Mouse (Mus musculus) heart, postnatal 0 days (tissue): ENCODE measurements around the gene Rnf144b. TPM values are rescaled to one million over a fixed set of nuclear protein-coding genes. Genes with fewer than 3 reads are reported as not detected.

Experiments
- ATAC-seq: fragments of 200-750 bp; cut with Nextera tagmentation; 2 replicates; pipeline ENCODE4 v1.8.0; 2017; ENCODE audit warnings: low read depth, moderate number of reproducible peaks, moderate library complexity; ENCODE audit not compliant: insufficient read depth
- DNase-seq: peaks from one replicate; pipeline ENCODE4 v3.0.0-alpha.2; 2016; ENCODE audit warnings: low spot score
- H3K27ac ChIP-seq: fragments of 300-500 bp; sonication (generic); 2 replicates; pipeline ENCODE4 v1.5.1; 2014; ENCODE audit warnings: low read depth, mild to moderate bottlenecking
- H3K27me3 ChIP-seq: fragments of 300-500 bp; sonication (generic); 2 replicates; pipeline ENCODE4 v1.6.1; 2014; ENCODE audit warnings: low read length, mixed read lengths; ENCODE audit not compliant: control insufficient read depth, insufficient read depth
- H3K36me3 ChIP-seq: fragments of 300-500 bp; sonication (generic); replicated peaks from 2 replicates; pipeline ENCODE4 v1.6.1; 2014; ENCODE audit warnings: low read length, mixed read lengths; ENCODE audit not compliant: control insufficient read depth, insufficient read depth
- H3K4me1 ChIP-seq: fragments of 300-500 bp; sonication (generic); 2 replicates; pipeline ENCODE4 v1.6.1; 2014; ENCODE audit warnings: antibody characterized with exemption; ENCODE audit not compliant: control insufficient read depth, insufficient read depth
- H3K4me2 ChIP-seq: fragments of 300-500 bp; sonication (generic); 2 replicates; pipeline ENCODE4 v1.6.1; 2014; ENCODE audit warnings: low read depth, mild to moderate bottlenecking, low read length, moderate library complexity
- H3K4me3 ChIP-seq: fragments of 300-500 bp; sonication (generic); 2 replicates; pipeline ENCODE4 v1.5.1; 2014; ENCODE audit warnings: low read depth, low read length
- H3K9ac ChIP-seq: fragments of 300-500 bp; sonication (generic); replicated peaks from 2 replicates; pipeline ENCODE4 v1.6.1; 2014; ENCODE audit warnings: low read depth, low read length, mixed read lengths
- H3K9me3 ChIP-seq: fragments of 300-500 bp; sonication (generic); replicated peaks from 2 replicates; pipeline ENCODE4 v1.6.1; 2016; ENCODE audit warnings: low read length; ENCODE audit not compliant: control insufficient read depth
- CTCF ChIP-seq: IDR thresholded peaks from 2 replicates; pipeline ENCODE4 v1.5.1; 2016; ENCODE audit warnings: antibody characterized with exemption, control low read depth, low read depth
- EP300 ChIP-seq: IDR thresholded peaks from 2 replicates; pipeline ENCODE4 v1.6.1; 2016; ENCODE audit warnings: antibody characterized with exemption, low read depth
- WGBS: fragments of 180-500 bp; shearing (Covaris S2); extraction: QIAGEN DNeasy Blood & Tissue Kit; methylation state at CpG from one replicate; pipeline ENCODE4 v1.1.7; 2014; 5-methylcytosine and 5-hydroxymethylcytosine counted together
- polyA plus RNA-seq: library from polyadenylated mRNA; unstranded; fragments of >200 nt; fragmentation: Nextera tagmentation; extraction: Ambion mirVana; gene quantifications from 2 replicates; pipeline ENCODE4 v1.2.1, GENCODE M21; 2015
- total RNA-seq: library from RNA; depleted of rRNA; stranded (reverse); fragments of >200 nt; gene quantifications from 2 replicates; pipeline ENCODE4 v1.2.3, GENCODE M21; 2014; ENCODE audit warnings: low replicate concordance; rRNA removed

Rnf144b gene
- total RNA-seq = 5.5 and 6.3 TPM in 2 replicates
- polyA plus RNA-seq = 1.7 and 2.1 TPM in 2 replicates

DNA sequence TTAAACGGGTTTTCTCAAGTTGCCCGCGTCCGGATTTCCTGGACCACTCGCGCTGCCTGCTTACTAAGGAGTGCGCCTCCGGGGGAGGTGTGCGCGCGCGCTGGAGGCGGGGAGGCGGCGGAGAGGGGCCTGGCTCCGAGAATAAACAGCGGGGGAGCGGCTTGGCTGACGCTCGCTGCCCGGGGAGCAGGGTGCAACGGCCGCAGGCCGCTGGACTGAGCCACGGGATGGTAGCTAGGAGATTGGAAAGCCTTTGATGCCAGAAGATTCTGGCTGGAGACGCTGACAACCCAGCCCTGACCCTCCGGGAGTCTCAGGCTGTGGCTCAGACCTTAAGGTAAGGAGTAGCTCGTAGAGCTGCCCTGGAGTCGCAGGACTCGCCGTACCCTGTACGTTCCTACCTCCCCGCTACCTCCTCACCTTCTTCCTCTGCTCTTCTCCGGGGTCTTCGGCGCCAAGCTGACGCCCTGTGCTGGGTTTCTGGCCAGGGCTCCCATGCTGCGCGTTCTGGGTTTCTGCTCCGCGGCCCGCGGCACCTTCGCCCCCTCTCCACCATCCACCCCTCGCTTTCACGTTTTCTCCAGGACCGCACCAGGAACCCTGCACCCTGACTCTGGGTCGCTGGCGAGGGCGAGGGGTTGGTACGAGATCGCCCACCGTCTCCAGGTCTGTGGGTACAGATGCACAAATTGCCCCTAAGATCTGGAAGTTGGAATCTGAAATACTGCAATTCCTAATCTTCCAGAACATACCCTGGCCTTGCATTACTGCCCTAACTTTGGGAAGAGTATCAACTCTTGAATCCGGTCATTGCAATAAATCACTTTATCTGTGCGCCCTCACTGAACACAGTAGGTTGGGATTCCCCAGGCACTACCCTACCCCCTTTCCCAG is at the start of gene Rnf144b:
Gene Rnf144b, plus strand, starts transcription at position 120 of the 894 bp plus-strand sequence.
- ATAC-seq = peak; percentile 79
- no peak for TF ChIP-seq CTCF
- TF ChIP-seq EP300 = no peak
- Histone ChIP-seq H3K27ac (peak within 1 kb of the TSS; percentile 39), H3K9ac (peak within 1 kb of the TSS; percentile 68), H3K9me3 (no peaks in the 10 kb centered on the region), H3K27me3 (peaks cover 7% of the 10 kb centered on the region; the same call in 1 of the 2 replicates), H3K4me3 (peak within 1 kb of the TSS; percentile 64), H3K36me3 (no peaks in the 10 kb centered on the region), H3K4me2 (peak within 1 kb of the TSS; percentile 92), H3K4me1 (peaks cover 18% of the 10 kb centered on the region)
- WGBS = 2% methylated on average over 55 of the region's 55 CpGs
- peak; percentile 32 for DNase-seq

DNA sequence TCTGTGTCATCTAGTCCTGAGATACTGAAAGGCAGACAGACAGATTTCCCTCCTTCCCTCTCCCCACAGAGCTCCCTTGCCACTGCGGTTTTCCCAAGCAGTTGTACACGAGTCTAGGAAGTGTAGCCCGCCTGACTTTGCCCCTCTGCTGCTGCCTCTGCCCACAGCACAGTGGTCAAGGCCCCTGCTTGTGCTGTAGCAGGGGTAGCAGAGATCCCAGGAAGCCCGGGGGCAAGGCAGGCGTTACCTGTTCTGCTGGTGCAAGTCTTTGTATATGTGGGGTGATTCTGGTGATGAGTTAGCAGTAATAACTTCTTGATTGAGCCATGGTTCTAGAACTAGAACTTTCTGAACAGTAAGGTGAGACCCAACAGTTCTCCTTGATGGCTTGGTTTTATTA is 46.3 kb upstream of the Rnf144b start:
- DNase-seq = no peak
- 88% methylated on average over 5 of the region's 5 CpGs for WGBS
- no peak for ATAC-seq
- Histone ChIP-seq H3K4me3 (no peak overlapping the region), H3K36me3 (peaks cover 45% of the 10 kb centered on the region), H3K9me3 (no peaks in the 10 kb centered on the region), H3K9ac (no peak overlapping the region), H3K4me2 (no peak overlapping the region), H3K27ac (no peak overlapping the region), H3K4me1 (no peaks in the 10 kb centered on the region), H3K27me3 (no peaks in the 10 kb centered on the region)
- TF ChIP-seq CTCF = no peak
- TF ChIP-seq EP300 = no peak

DNA sequence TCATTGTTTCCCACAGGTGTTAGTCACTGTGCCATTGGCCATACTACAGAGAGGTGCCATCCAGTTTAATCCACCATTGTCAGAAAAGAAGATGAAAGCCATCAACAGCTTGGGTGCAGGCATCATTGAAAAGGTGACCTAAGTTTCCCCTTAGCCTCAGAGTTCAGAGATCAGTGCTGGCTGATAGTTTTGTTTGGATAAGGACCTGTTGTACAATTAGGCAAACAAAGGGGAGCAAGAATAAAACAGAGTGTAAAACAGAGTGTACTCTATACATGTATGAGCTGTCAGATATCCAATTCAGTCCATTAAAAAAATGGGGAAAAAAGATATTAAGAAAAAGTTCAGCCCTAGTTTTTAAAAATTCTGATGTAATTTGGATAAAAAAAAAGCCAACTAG is 45.1 kb upstream of the Rnf144b start:
- H3K36me3 ChIP-seq = peaks cover 46% of the 10 kb centered on the region
- no peak for ATAC-seq

DNA sequence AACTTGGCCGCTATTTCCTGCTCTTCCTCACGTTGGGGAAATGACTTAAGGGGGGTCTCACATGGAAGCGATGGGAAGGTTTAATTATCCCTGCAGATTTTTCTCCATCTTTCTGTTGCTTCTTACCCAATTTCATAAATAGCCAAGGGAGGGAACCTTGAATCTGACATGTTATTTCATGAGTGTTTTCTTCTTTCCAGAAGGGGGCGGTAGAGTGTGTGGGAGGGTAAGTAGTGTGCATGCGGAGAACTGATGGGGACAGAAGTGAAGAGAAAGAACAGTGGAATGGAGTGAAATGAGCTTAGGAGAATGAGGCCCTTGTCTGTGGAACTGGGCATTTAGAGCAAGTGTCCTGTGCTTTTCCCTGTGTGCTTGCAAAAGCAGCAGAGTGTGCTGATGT is 43.7 kb upstream of the Rnf144b start:
- no peak for ATAC-seq

More for the DNA sequence above, 45.1 kb upstream of the Rnf144b start:
- no peaks in the 10 kb centered on the region for H3K4me1 ChIP-seq
- H3K27ac ChIP-seq = no peak overlapping the region
- H3K9ac ChIP-seq = no peak overlapping the region
- H3K4me3 ChIP-seq = no peak overlapping the region
- TF ChIP-seq EP300 (no peak), CTCF (no peak)
- H3K9me3 ChIP-seq = no peaks in the 10 kb centered on the region
- H3K4me2 ChIP-seq = no peak overlapping the region
- no peaks in the 10 kb centered on the region for H3K27me3 ChIP-seq
- DNase-seq = no peak

DNA sequence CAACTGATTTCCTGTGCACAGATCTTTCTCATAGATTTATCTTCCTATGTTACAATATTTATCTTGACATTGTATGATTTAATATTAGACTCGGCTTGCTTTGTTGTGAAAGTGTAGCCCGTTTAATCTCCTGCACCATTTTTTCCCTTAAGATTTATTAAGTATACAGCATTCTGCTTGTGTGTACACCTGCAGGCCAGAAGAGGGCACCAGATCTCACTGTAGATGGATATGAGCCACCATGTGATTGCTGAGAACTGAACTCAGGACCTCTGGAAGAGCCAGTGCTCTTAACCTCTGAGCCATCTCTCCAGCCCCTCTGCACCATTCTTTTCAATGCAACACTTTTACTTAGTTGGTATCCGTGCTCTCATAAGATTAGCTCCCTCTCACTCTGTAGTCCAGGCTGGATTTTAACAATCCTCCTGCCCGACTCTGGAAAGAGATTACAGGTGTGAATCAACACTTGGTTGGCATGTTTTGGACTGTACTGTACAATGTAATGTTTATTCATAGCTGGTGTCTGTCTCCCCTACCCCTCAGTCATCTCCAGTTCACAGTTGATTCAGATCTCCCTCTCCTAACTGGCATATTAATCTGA is 41.5 kb upstream of the Rnf144b start:
- no peak overlapping the region for H3K9ac ChIP-seq
- no peaks in the 10 kb centered on the region for H3K4me1 ChIP-seq
- no peaks in the 10 kb centered on the region for H3K27me3 ChIP-seq
- H3K4me2 ChIP-seq = no peak overlapping the region
- no peak overlapping the region for H3K27ac ChIP-seq
- no peak for ATAC-seq
- H3K4me3 ChIP-seq = no peak overlapping the region
- peaks cover 34% of the 10 kb centered on the region for H3K36me3 ChIP-seq
- WGBS = 85% methylated on average over 4 of the region's 4 CpGs
- DNase-seq = no peak
- no peaks in the 10 kb centered on the region for H3K9me3 ChIP-seq
- TF ChIP-seq EP300 (no peak), CTCF (peak; percentile 31; the same call in 1 of the 2 replicates)

More for the DNA sequence above, 43.7 kb upstream of the Rnf144b start:
- WGBS = 63% methylated on average over 5 of the region's 5 CpGs
- no peak for DNase-seq
- Histone ChIP-seq H3K27me3 (no peaks in the 10 kb centered on the region), H3K9me3 (no peaks in the 10 kb centered on the region), H3K4me2 (no peak overlapping the region), H3K9ac (no peak overlapping the region), H3K4me3 (no peak overlapping the region), H3K36me3 (peaks cover 40% of the 10 kb centered on the region), H3K27ac (no peak overlapping the region), H3K4me1 (no peaks in the 10 kb centered on the region)
- no peak for TF ChIP-seq EP300
- TF ChIP-seq CTCF = peak; percentile 25
